Mouse (Mus musculus): ENCODE measurements around the gene Pdcl3.

DNA sequence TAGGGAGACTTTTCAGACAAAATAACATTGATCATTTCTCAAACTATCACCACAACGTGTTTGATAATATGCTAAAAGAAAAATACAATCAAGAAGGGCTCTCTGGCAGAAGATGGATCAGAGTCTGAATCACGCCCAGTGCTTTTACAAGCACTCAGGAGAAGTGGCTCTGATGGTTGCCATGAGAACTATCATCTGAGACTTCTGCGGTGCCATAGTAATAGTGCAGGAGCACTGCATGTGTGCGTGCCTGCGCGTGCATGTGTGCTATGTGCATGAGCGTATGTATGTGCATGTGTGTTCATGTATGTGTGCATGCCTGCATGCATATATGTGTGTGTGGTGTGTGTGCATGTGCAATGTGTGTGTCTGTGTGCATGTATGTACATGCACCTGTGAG lies 43.8 kb downstream of the Pdcl3 start:
- TF ChIP-seq POLR2A (IDR thresholded peaks at IDR 0.05; ENCODE audit: borderline replicate concordance, extremely low read depth, insufficient read depth, insufficient read length, poor library complexity, severe bottlenecking) (no peak), CTCF (IDR thresholded peaks at IDR 0.05; ENCODE audit: borderline replicate concordance, extremely low read depth, insufficient read depth, insufficient read length) (no peak)

All from brain, embryonic 14.5 days (tissue).